Mouse (Mus musculus): ENCODE results near the gene Lmln.
"Not testable (repeated sequence)": the region's sequence is repeated elsewhere in the genome, so short reads cannot be mapped to it uniquely, and the experiment has no call there.

Gene Lmln

GRCm38 (mm10) chr16:33169471-33170034 is 107.2 kb downstream of the Lmln start:
- H3K36me3 ChIP-seq (ENCODE audit: insufficient read depth, low read length) = no peaks in the 10 kb centered on the region
- no peak for TF ChIP-seq CTCF (conservative IDR thresholded peaks at IDR 0.05; ENCODE audit: low read length)
- no peak for TF ChIP-seq POU5F1 (IDR thresholded peaks at IDR 0.05; ENCODE audit: borderline replicate concordance, low read length)
- no peak for TF ChIP-seq NANOG (IDR thresholded peaks at IDR 0.05; ENCODE audit: borderline replicate concordance, low read length)

GRCm38 (mm10) chr16:33170716-33171587 is 108.6 kb downstream of the Lmln start:
- peaks cover 18% of the 10 kb centered on the region for H3K4me1 ChIP-seq (replicated peaks; ENCODE audit: low read depth, low read length)
- TF ChIP-seq POU5F1 (IDR thresholded peaks at IDR 0.05; ENCODE audit: borderline replicate concordance, low read length) = no peak
- no peak for TF ChIP-seq NANOG (IDR thresholded peaks at IDR 0.05; ENCODE audit: borderline replicate concordance, low read length)
- no peak for TF ChIP-seq CTCF (conservative IDR thresholded peaks at IDR 0.05; ENCODE audit: low read length)
- no peaks in the 10 kb centered on the region for H3K9me3 ChIP-seq (ENCODE audit: low read length)
- no peaks in the 10 kb centered on the region for H3K36me3 ChIP-seq (ENCODE audit: insufficient read depth, low read length)
- no peaks in the 10 kb centered on the region for H3K27me3 ChIP-seq (ENCODE audit: insufficient read depth, low read length)
- H3K4me3 ChIP-seq (replicated peaks; ENCODE audit: low read length) = no peak overlapping the region

More at GRCm38 (mm10) chr16:33169471-33170034, 107.2 kb downstream of the Lmln start:
- Histone ChIP-seq H3K4me1 (replicated peaks; ENCODE audit: low read depth, low read length) (peaks cover 13% of the 10 kb centered on the region), H3K27me3 (ENCODE audit: insufficient read depth, low read length) (no peaks in the 10 kb centered on the region), H3K4me3 (replicated peaks; ENCODE audit: low read length) (no peak overlapping the region), H3K9me3 (ENCODE audit: low read length) (peaks cover 3% of the 10 kb centered on the region; the same call in 1 of the 2 replicates)

DNA sequence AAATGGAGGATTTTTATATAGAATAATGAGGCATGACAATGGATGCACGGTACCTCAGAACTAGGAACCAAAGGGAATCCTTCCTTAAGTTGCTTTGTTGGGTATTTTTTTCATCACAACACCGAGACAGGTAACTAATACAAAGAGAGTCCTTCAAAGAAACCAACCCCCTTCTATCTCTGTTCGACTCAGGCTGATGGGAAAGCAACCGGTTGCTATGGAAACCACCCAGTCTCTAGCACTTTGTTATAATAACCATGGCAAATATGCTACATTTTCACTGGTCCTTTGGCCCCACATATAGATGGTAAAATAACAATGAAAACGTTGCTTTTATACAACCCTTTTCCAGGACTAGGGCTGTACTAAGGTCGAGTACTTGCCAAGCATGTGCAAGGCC is 109.5 kb downstream of the Lmln start:
- TF ChIP-seq POU5F1 (IDR thresholded peaks at IDR 0.05; ENCODE audit: borderline replicate concordance, low read length) (no peak), CTCF (conservative IDR thresholded peaks at IDR 0.05; ENCODE audit: low read length) (no peak), NANOG (IDR thresholded peaks at IDR 0.05; ENCODE audit: borderline replicate concordance, low read length) (no peak)
- no peaks in the 10 kb centered on the region for H3K36me3 ChIP-seq (ENCODE audit: insufficient read depth, low read length)
- no peak overlapping the region for H3K4me3 ChIP-seq (replicated peaks; ENCODE audit: low read length)
- H3K27me3 ChIP-seq (ENCODE audit: insufficient read depth, low read length) = no peaks in the 10 kb centered on the region
- peaks cover 23% of the 10 kb centered on the region for H3K4me1 ChIP-seq (replicated peaks; ENCODE audit: low read depth, low read length)
- H3K9me3 ChIP-seq (ENCODE audit: low read length) = no peaks in the 10 kb centered on the region

GRCm38 (mm10) chr16:33173151-33173550 is 110.8 kb downstream of the Lmln start:
- H3K27me3 ChIP-seq (ENCODE audit: insufficient read depth, low read length) = no peaks in the 10 kb centered on the region

DNA sequence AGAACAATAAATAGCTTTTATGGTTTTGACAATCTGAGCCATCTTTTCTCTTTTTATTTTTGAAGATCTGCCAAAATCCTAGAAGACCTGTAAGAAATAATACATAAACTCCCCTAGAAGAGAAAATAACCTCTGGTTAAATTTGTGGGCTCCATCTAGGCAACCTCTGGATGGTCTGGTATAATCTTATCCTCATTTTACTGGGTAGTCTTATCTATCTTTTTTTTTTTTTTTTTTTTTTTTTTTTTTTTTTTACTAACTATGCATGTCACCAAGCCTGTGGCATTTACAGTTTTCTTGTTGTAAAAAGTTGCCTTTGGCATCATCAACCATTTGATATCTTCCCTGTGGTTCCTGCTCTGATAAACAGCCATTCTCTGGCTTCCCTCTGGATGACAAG is 112.4 kb downstream of the Lmln start:
- no peak for TF ChIP-seq POU5F1 (IDR thresholded peaks at IDR 0.05; ENCODE audit: borderline replicate concordance, low read length)
- TF ChIP-seq CTCF (conservative IDR thresholded peaks at IDR 0.05; ENCODE audit: low read length) = no peak
- TF ChIP-seq NANOG (IDR thresholded peaks at IDR 0.05; ENCODE audit: borderline replicate concordance, low read length) = no peak
- Histone ChIP-seq H3K27me3 (ENCODE audit: insufficient read depth, low read length) (peaks cover 2% of the 10 kb centered on the region; the same call in 1 of the 2 replicates), H3K36me3 (ENCODE audit: insufficient read depth, low read length) (no peaks in the 10 kb centered on the region), H3K9me3 (ENCODE audit: low read length) (no peaks in the 10 kb centered on the region), H3K4me1 (replicated peaks; ENCODE audit: low read depth, low read length) (peaks cover 44% of the 10 kb centered on the region), H3K4me3 (replicated peaks; ENCODE audit: low read length) (no peak overlapping the region)

More at GRCm38 (mm10) chr16:33173151-33173550, 110.8 kb downstream of the Lmln start:
- H3K36me3 ChIP-seq (ENCODE audit: insufficient read depth, low read length) = no peaks in the 10 kb centered on the region
- TF ChIP-seq CTCF (conservative IDR thresholded peaks at IDR 0.05; ENCODE audit: low read length) (no peak), POU5F1 (IDR thresholded peaks at IDR 0.05; ENCODE audit: borderline replicate concordance, low read length) (no peak), NANOG (IDR thresholded peaks at IDR 0.05; ENCODE audit: borderline replicate concordance, low read length) (no peak)
- H3K4me1 ChIP-seq (replicated peaks; ENCODE audit: low read depth, low read length) = peaks cover 35% of the 10 kb centered on the region
- no peaks in the 10 kb centered on the region for H3K9me3 ChIP-seq (ENCODE audit: low read length)
- no peak overlapping the region for H3K4me3 ChIP-seq (replicated peaks; ENCODE audit: low read length)

- H3K27me3 ChIP-seq (ENCODE audit: insufficient read depth, low read length); H3K9me3 ChIP-seq (ENCODE audit: low read length); H3K36me3 ChIP-seq (ENCODE audit: insufficient read depth, low read length); H3K4me3 ChIP-seq (replicated peaks; ENCODE audit: low read length): not testable (repeated sequence)
- peaks cover 47% of the 10 kb centered on the region for H3K4me1 ChIP-seq (replicated peaks; ENCODE audit: low read depth, low read length)
Measured at GRCm38 (mm10) chr16:33176831-33177230, 114.5 kb downstream of the Lmln start.
